Mouse (Mus musculus): ENCODE data around the gene Shq1. TPM values are rescaled to one million over a fixed set of nuclear protein-coding genes. Genes with fewer than 3 reads are reported as not detected.

The Shq1 gene
- total and polyA plus RNA-seq, 2 experiments from 2014 or later: 3.7 to 4.3 TPM

DNA sequence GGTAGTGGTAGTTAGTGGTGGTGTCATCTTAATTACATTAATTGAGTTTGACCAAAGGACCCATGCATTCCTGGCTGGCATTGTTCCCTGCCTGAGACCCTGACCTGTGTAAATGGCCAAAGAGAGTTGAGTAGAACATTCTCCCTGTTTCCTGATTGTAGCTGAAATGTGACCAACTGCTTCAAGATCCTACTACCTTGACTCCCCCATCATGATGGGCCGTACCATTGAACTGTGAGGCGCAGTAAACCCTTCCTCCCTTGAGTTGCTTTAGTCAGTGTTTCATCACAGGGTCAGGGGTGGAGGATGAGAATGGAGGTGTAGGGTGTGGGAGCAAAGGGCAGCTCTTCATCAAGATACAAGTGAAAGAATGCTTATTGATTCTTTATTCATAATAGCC is 7.7 kb upstream of the Shq1 start:
- Histone ChIP-seq H3K4me2 (ENCODE audit: low read depth, low read length, poor library complexity, severe bottlenecking) (no peak overlapping the region), H3K36me3 (ENCODE audit: insufficient read depth, low read length) (no peaks in the 10 kb centered on the region), H3K4me3 (ENCODE audit: low read depth, low read length) (no peak overlapping the region), H3K9ac (replicated peaks; ENCODE audit: low read length, poor library complexity, severe bottlenecking) (no peak overlapping the region), H3K4me1 (ENCODE audit: insufficient read depth, low read length) (no peaks in the 10 kb centered on the region), H3K27ac (ENCODE audit: low read depth, low read length) (no peak overlapping the region), H3K9me3 (ENCODE audit: low read length) (no peaks in the 10 kb centered on the region), H3K27me3 (ENCODE audit: insufficient read depth, low read length) (no peaks in the 10 kb centered on the region)
- TF ChIP-seq CTCF (IDR thresholded peaks at IDR 0.05): no peak
- no peak for DNase-seq (ENCODE audit: low spot score)
- 95% methylated on average over 2 of the region's 2 CpGs for WGBS
- ATAC-seq (ENCODE audit: low FRiP score): no peak

- Histone ChIP-seq H3K9ac (replicated peaks; ENCODE audit: low read length, poor library complexity, severe bottlenecking) (no peak overlapping the region), H3K27ac (ENCODE audit: low read depth, low read length) (no peak overlapping the region), H3K4me3 (ENCODE audit: low read depth, low read length) (no peak overlapping the region), H3K36me3 (ENCODE audit: insufficient read depth, low read length) (no peaks in the 10 kb centered on the region), H3K9me3 (ENCODE audit: low read length) (no peaks in the 10 kb centered on the region), H3K4me1 (ENCODE audit: insufficient read depth, low read length) (no peaks in the 10 kb centered on the region), H3K4me2 (ENCODE audit: low read depth, low read length, poor library complexity, severe bottlenecking) (no peak overlapping the region), H3K27me3 (ENCODE audit: insufficient read depth, low read length) (no peaks in the 10 kb centered on the region)
- no peak for DNase-seq (ENCODE audit: low spot score)
- TF ChIP-seq CTCF (IDR thresholded peaks at IDR 0.05): no peak
- ATAC-seq (ENCODE audit: low FRiP score): no peak
- 87% methylated on average over 7 of the region's 7 CpGs for WGBS
These were observed 5.5 kb upstream of the Shq1 start for GRCm38 (mm10) chr6:100676461-100676860.

GRCm38 (mm10) chr6:100674974-100675373 is 4.0 kb upstream of the Shq1 start:
- peak; percentile 85 for TF ChIP-seq CTCF (IDR thresholded peaks at IDR 0.05)
- Histone ChIP-seq H3K27ac (ENCODE audit: low read depth, low read length) (no peak overlapping the region), H3K27me3 (ENCODE audit: insufficient read depth, low read length) (no peaks in the 10 kb centered on the region), H3K9ac (replicated peaks; ENCODE audit: low read length, poor library complexity, severe bottlenecking) (no peak overlapping the region), H3K4me1 (ENCODE audit: insufficient read depth, low read length) (no peaks in the 10 kb centered on the region; the same call in 1 of the 2 replicates), H3K4me2 (ENCODE audit: low read depth, low read length, poor library complexity, severe bottlenecking) (no peak overlapping the region), H3K4me3 (ENCODE audit: low read depth, low read length) (no peak overlapping the region), H3K36me3 (ENCODE audit: insufficient read depth, low read length) (no peaks in the 10 kb centered on the region), H3K9me3 (ENCODE audit: low read length) (no peaks in the 10 kb centered on the region)
- 27% methylated on average over 6 of the region's 6 CpGs for WGBS
- no peak for ATAC-seq (ENCODE audit: low FRiP score)
- peak; percentile 50 for DNase-seq (ENCODE audit: low spot score)

- Histone ChIP-seq H3K4me3 (ENCODE audit: low read depth, low read length) (peak overlapping the region; percentile 58), H3K4me2 (ENCODE audit: low read depth, low read length, poor library complexity, severe bottlenecking) (peak overlapping the region; percentile 95), H3K27me3 (ENCODE audit: insufficient read depth, low read length) (no peaks in the 10 kb centered on the region), H3K36me3 (ENCODE audit: insufficient read depth, low read length) (no peaks in the 10 kb centered on the region), H3K4me1 (ENCODE audit: insufficient read depth, low read length) (no peaks in the 10 kb centered on the region; the same call in 1 of the 2 replicates), H3K27ac (ENCODE audit: low read depth, low read length) (no peak overlapping the region), H3K9ac (replicated peaks; ENCODE audit: low read length, poor library complexity, severe bottlenecking) (no peak overlapping the region), H3K9me3 (ENCODE audit: low read length) (no peaks in the 10 kb centered on the region)
- DNase-seq (ENCODE audit: low spot score): no peak
- no peak for ATAC-seq (ENCODE audit: low FRiP score)
- no peak for TF ChIP-seq CTCF (IDR thresholded peaks at IDR 0.05)
- 9% methylated on average over 7 of the region's 7 CpGs for WGBS
These were observed 444 bp upstream of the Shq1 start for GRCm38 (mm10) chr6:100671401-100671800.

GRCm38 (mm10) chr6:100670370-100670841 is 551 bp downstream of the Shq1 start:
- H3K27me3 ChIP-seq (ENCODE audit: insufficient read depth, low read length): no peaks in the 10 kb centered on the region
- DNase-seq (ENCODE audit: low spot score): peak; percentile 28

DNA sequence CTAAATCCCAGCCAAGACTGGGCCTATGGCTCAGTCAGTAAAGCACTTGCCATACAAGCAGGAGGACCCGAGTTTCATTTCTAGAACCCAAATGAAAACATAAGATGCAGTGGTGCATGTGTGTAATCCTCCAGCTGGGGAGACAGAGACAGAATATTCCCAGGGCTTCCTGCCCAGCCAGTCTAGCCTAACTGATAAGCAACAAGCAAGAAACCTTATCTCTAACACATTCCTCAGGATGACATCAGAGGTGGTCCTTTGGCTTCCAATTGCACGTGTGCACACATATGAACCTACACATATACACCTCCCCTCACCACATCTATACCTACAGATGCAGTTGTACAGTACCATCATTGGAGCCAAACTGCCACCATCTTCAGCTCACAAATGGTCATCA is 2.1 kb downstream of the Shq1 start:
- 84% methylated on average over 2 of the region's 2 CpGs for WGBS
- Histone ChIP-seq H3K27ac (ENCODE audit: low read depth, low read length) (no peak overlapping the region), H3K4me1 (ENCODE audit: insufficient read depth, low read length) (no peaks in the 10 kb centered on the region; the same call in 1 of the 2 replicates), H3K4me3 (ENCODE audit: low read depth, low read length) (no peak overlapping the region), H3K27me3 (ENCODE audit: insufficient read depth, low read length) (no peaks in the 10 kb centered on the region), H3K36me3 (ENCODE audit: insufficient read depth, low read length) (no peaks in the 10 kb centered on the region; the same call in 1 of the 2 replicates), H3K9me3 (ENCODE audit: low read length) (no peaks in the 10 kb centered on the region), H3K4me2 (ENCODE audit: low read depth, low read length, poor library complexity, severe bottlenecking) (no peak overlapping the region), H3K9ac (replicated peaks; ENCODE audit: low read length, poor library complexity, severe bottlenecking) (no peak overlapping the region)
- no peak for TF ChIP-seq CTCF (IDR thresholded peaks at IDR 0.05)
- ATAC-seq (ENCODE audit: low FRiP score) (no peak), DNase-seq (ENCODE audit: low spot score) (no peak)

More at GRCm38 (mm10) chr6:100670370-100670841, 551 bp downstream of the Shq1 start:
- H3K4me2 ChIP-seq (ENCODE audit: low read depth, low read length, poor library complexity, severe bottlenecking): peak overlapping the region; percentile 95
- 1% methylated on average over 32 of the region's 32 CpGs for WGBS
- H3K36me3 ChIP-seq (ENCODE audit: insufficient read depth, low read length): no peaks in the 10 kb centered on the region
- H3K4me1 ChIP-seq (ENCODE audit: insufficient read depth, low read length): no peaks in the 10 kb centered on the region; the same call in 1 of the 2 replicates
- H3K27ac ChIP-seq (ENCODE audit: low read depth, low read length): no peak overlapping the region
- H3K9me3 ChIP-seq (ENCODE audit: low read length): no peaks in the 10 kb centered on the region
- peak; percentile 61 for TF ChIP-seq CTCF (IDR thresholded peaks at IDR 0.05)
- peak; percentile 73 for ATAC-seq (ENCODE audit: low FRiP score)
- peak overlapping the region; percentile 34 for H3K9ac ChIP-seq (replicated peaks; ENCODE audit: low read length, poor library complexity, severe bottlenecking)
- peak overlapping the region; percentile 58 for H3K4me3 ChIP-seq (ENCODE audit: low read depth, low read length)

All from midbrain, postnatal 0 days (tissue).